Mouse (Mus musculus): ENCODE results near the gene Ror2. TPM values are rescaled to one million over a fixed set of nuclear protein-coding genes. Genes with fewer than 3 reads are reported as not detected.

Ror2 gene
- polyA plus RNA-seq, 1 experiment from 2014 or later, result 2.2 TPM

DNA sequence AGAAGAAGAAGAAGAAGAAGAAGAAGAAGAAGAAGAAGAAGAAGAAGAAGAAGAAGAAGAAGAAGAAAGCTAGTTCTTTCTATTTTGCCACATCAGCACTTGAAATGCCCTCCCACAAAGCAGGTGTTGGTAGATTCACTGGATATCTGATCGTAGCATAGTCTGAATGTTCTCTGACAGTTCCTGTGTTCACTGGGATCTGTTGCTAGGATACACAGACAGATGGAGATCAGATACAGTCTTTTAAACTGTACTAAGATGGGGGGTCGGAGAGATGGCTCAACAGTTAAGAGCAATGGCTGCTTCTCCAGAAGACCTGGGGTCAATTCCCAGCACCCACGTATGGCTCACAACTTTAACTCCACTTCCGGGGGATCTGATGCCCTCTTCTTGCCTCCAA is 85.8 kb downstream of the Ror2 start:
- H3K4me3 ChIP-seq (ENCODE audit: low read depth, low read length), result no peak overlapping the region
- no peak overlapping the region for H3K27ac ChIP-seq (ENCODE audit: low read depth, low read length)
- 75% methylated on average over 4 of the region's 4 CpGs for WGBS
- no peaks in the 10 kb centered on the region for H3K9me3 ChIP-seq (replicated peaks; ENCODE audit: control insufficient read depth, low read length)
- H3K4me2 ChIP-seq (ENCODE audit: low read length), result no peak overlapping the region
- peak; percentile 50 for DNase-seq (ENCODE audit: low spot score)
- no peaks in the 10 kb centered on the region for H3K36me3 ChIP-seq (ENCODE audit: control insufficient read depth, insufficient read depth, low read length)
- no peak for ATAC-seq
- H3K4me1 ChIP-seq (ENCODE audit: control insufficient read depth, insufficient read depth, low read length), result peaks cover 14% of the 10 kb centered on the region
- no peak overlapping the region for H3K9ac ChIP-seq (ENCODE audit: low read length)
- H3K27me3 ChIP-seq (replicated peaks; ENCODE audit: control insufficient read depth, insufficient read depth, low read length), result no peaks in the 10 kb centered on the region

GRCm38 (mm10) chr13:53199262-53199661 is 86.7 kb downstream of the Ror2 start:
- no peak for DNase-seq (ENCODE audit: low spot score)
- no peak overlapping the region for H3K4me3 ChIP-seq (ENCODE audit: low read depth, low read length)
- no peaks in the 10 kb centered on the region for H3K27me3 ChIP-seq (replicated peaks; ENCODE audit: control insufficient read depth, insufficient read depth, low read length)
- 93% methylated on average over 7 of the region's 7 CpGs for WGBS
- ATAC-seq, result no peak
- H3K36me3 ChIP-seq (ENCODE audit: control insufficient read depth, insufficient read depth, low read length), result no peaks in the 10 kb centered on the region
- H3K4me1 ChIP-seq (ENCODE audit: control insufficient read depth, insufficient read depth, low read length), result peaks cover 14% of the 10 kb centered on the region
- no peaks in the 10 kb centered on the region for H3K9me3 ChIP-seq (replicated peaks; ENCODE audit: control insufficient read depth, low read length)
- no peak overlapping the region for H3K9ac ChIP-seq (ENCODE audit: low read length)
- H3K27ac ChIP-seq (ENCODE audit: low read depth, low read length), result no peak overlapping the region
- H3K4me2 ChIP-seq (ENCODE audit: low read length), result no peak overlapping the region

- DNase-seq (ENCODE audit: low spot score) (peak; percentile 12), ATAC-seq (peak; percentile 24; the same call in 1 of the 2 replicates)
- Histone ChIP-seq H3K9ac (ENCODE audit: low read length) (no peak overlapping the region), H3K9me3 (replicated peaks; ENCODE audit: control insufficient read depth, low read length) (no peaks in the 10 kb centered on the region), H3K36me3 (ENCODE audit: control insufficient read depth, insufficient read depth, low read length) (no peaks in the 10 kb centered on the region), H3K27ac (ENCODE audit: low read depth, low read length) (peak overlapping the region; percentile 60), H3K4me2 (ENCODE audit: low read length) (no peak overlapping the region), H3K4me3 (ENCODE audit: low read depth, low read length) (no peak overlapping the region), H3K4me1 (ENCODE audit: control insufficient read depth, insufficient read depth, low read length) (peaks cover 7% of the 10 kb centered on the region), H3K27me3 (replicated peaks; ENCODE audit: control insufficient read depth, insufficient read depth, low read length) (no peaks in the 10 kb centered on the region)
- WGBS, result 61% methylated on average over 7 of the region's 7 CpGs
Observed at GRCm38 (mm10) chr13:53196690-53197089, 89.2 kb downstream of the Ror2 start.

GRCm38 (mm10) chr13:53195951-53196677 is 89.8 kb downstream of the Ror2 start:
- Histone ChIP-seq H3K9me3 (replicated peaks; ENCODE audit: control insufficient read depth, low read length) (no peaks in the 10 kb centered on the region), H3K27ac (ENCODE audit: low read depth, low read length) (peak overlapping the region; percentile 70; the same call in 1 of the 2 replicates), H3K4me3 (ENCODE audit: low read depth, low read length) (no peak overlapping the region), H3K9ac (ENCODE audit: low read length) (no peak overlapping the region), H3K4me2 (ENCODE audit: low read length) (no peak overlapping the region), H3K36me3 (ENCODE audit: control insufficient read depth, insufficient read depth, low read length) (no peaks in the 10 kb centered on the region), H3K27me3 (replicated peaks; ENCODE audit: control insufficient read depth, insufficient read depth, low read length) (no peaks in the 10 kb centered on the region), H3K4me1 (ENCODE audit: control insufficient read depth, insufficient read depth, low read length) (peaks cover under 1% of the 10 kb centered on the region)
- DNase-seq (ENCODE audit: low spot score) (peak; percentile 75), ATAC-seq (peak; percentile 69)
- 70% methylated on average over 6 of the region's 6 CpGs for WGBS

DNA sequence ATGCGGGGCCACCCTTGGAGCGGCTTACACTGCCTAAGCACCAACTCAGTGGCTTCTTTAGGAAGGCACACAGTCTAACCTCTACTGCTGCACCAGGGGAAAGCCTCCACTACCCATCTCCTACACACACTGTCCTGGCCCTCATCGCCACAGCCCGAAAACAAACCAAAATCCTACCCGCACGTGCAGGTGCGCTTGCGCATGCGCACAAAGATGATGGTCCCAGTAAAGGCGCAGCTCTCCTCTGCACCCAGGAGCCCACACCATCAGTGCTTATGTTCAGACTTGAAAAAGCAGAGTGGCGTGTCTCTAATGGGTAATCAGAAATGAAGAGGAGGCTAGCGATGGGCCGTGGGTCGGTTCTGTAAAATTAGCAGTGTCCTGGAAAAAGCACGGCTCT is 91.6 kb downstream of the Ror2 start:
- no peaks in the 10 kb centered on the region for H3K36me3 ChIP-seq (ENCODE audit: control insufficient read depth, insufficient read depth, low read length)
- H3K27ac ChIP-seq (ENCODE audit: low read depth, low read length), result no peak overlapping the region
- no peaks in the 10 kb centered on the region; the same call in 1 of the 2 replicates for H3K4me1 ChIP-seq (ENCODE audit: control insufficient read depth, insufficient read depth, low read length)
- no peak overlapping the region for H3K9ac ChIP-seq (ENCODE audit: low read length)
- H3K27me3 ChIP-seq (replicated peaks; ENCODE audit: control insufficient read depth, insufficient read depth, low read length), result no peaks in the 10 kb centered on the region
- ATAC-seq (no peak), DNase-seq (ENCODE audit: low spot score) (no peak)
- 90% methylated on average over 15 of the region's 15 CpGs for WGBS
- no peak overlapping the region for H3K4me2 ChIP-seq (ENCODE audit: low read length)
- H3K9me3 ChIP-seq (replicated peaks; ENCODE audit: control insufficient read depth, low read length), result no peaks in the 10 kb centered on the region
- no peak overlapping the region for H3K4me3 ChIP-seq (ENCODE audit: low read depth, low read length)

- no peak overlapping the region for H3K4me2 ChIP-seq (ENCODE audit: low read length)
- H3K27ac ChIP-seq (ENCODE audit: low read depth, low read length), result no peak overlapping the region
- no peak overlapping the region for H3K9ac ChIP-seq (ENCODE audit: low read length)
- no peaks in the 10 kb centered on the region for H3K36me3 ChIP-seq (ENCODE audit: control insufficient read depth, insufficient read depth, low read length)
- 84% methylated on average over 6 of the region's 6 CpGs for WGBS
- no peaks in the 10 kb centered on the region for H3K9me3 ChIP-seq (replicated peaks; ENCODE audit: control insufficient read depth, low read length)
- no peaks in the 10 kb centered on the region; the same call in 1 of the 2 replicates for H3K4me1 ChIP-seq (ENCODE audit: control insufficient read depth, insufficient read depth, low read length)
- DNase-seq (ENCODE audit: low spot score) (no peak), ATAC-seq (no peak)
- H3K27me3 ChIP-seq (replicated peaks; ENCODE audit: control insufficient read depth, insufficient read depth, low read length), result no peaks in the 10 kb centered on the region
- H3K4me3 ChIP-seq (ENCODE audit: low read depth, low read length), result no peak overlapping the region
Observed at GRCm38 (mm10) chr13:53193713-53194112, 92.2 kb downstream of the Ror2 start.

DNA sequence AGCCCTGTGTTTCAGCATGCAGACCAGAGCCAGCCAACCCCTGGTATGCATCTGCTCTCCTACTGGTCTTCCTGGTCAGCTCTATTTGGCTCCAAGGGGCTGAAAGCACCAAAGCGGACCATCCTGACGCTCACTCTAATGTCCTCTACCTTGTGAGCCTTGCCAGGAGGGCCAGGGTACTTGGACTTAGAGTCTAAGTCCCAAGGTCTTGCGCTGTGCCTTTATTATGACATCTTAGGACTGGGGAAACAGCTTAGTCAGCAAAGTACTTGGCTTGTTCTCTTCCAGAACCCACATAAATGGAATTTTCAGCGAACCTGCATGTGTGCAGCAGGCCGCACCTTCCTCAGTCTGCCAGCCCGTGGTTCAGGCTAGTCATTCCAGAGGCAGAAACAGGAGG is 93.6 kb downstream of the Ror2 start:
- no peak for DNase-seq (ENCODE audit: low spot score)
- Histone ChIP-seq H3K27ac (ENCODE audit: low read depth, low read length) (no peak overlapping the region), H3K4me3 (ENCODE audit: low read depth, low read length) (no peak overlapping the region), H3K4me2 (ENCODE audit: low read length) (no peak overlapping the region), H3K9me3 (replicated peaks; ENCODE audit: control insufficient read depth, low read length) (no peaks in the 10 kb centered on the region), H3K4me1 (ENCODE audit: control insufficient read depth, insufficient read depth, low read length) (no peaks in the 10 kb centered on the region; the same call in 1 of the 2 replicates), H3K27me3 (replicated peaks; ENCODE audit: control insufficient read depth, insufficient read depth, low read length) (no peaks in the 10 kb centered on the region), H3K36me3 (ENCODE audit: control insufficient read depth, insufficient read depth, low read length) (no peaks in the 10 kb centered on the region), H3K9ac (ENCODE audit: low read length) (no peak overlapping the region)
- ATAC-seq, result no peak
- 91% methylated on average over 6 of the region's 6 CpGs for WGBS

- Histone ChIP-seq H3K4me1 (ENCODE audit: control insufficient read depth, insufficient read depth, low read length) (no peaks in the 10 kb centered on the region; the same call in 1 of the 2 replicates), H3K9me3 (replicated peaks; ENCODE audit: control insufficient read depth, low read length) (no peaks in the 10 kb centered on the region), H3K27ac (ENCODE audit: low read depth, low read length) (no peak overlapping the region), H3K27me3 (replicated peaks; ENCODE audit: control insufficient read depth, insufficient read depth, low read length) (no peaks in the 10 kb centered on the region), H3K4me3 (ENCODE audit: low read depth, low read length) (no peak overlapping the region), H3K4me2 (ENCODE audit: low read length) (no peak overlapping the region), H3K9ac (ENCODE audit: low read length) (no peak overlapping the region), H3K36me3 (ENCODE audit: control insufficient read depth, insufficient read depth, low read length) (no peaks in the 10 kb centered on the region)
- DNase-seq (ENCODE audit: low spot score) (no peak), ATAC-seq (no peak)
- WGBS, result 70% methylated on average over 7 of the region's 7 CpGs
Observed at GRCm38 (mm10) chr13:53191657-53192056, 94.3 kb downstream of the Ror2 start.

- no peak for DNase-seq (ENCODE audit: low spot score)
- H3K4me2 ChIP-seq (ENCODE audit: low read length), result no peak overlapping the region
- no peak overlapping the region for H3K4me3 ChIP-seq (ENCODE audit: low read depth, low read length)
- WGBS, result 83% methylated on average over 10 of the region's 10 CpGs
- H3K36me3 ChIP-seq (ENCODE audit: control insufficient read depth, insufficient read depth, low read length), result no peaks in the 10 kb centered on the region
- no peak overlapping the region for H3K27ac ChIP-seq (ENCODE audit: low read depth, low read length)
- H3K27me3 ChIP-seq (replicated peaks; ENCODE audit: control insufficient read depth, insufficient read depth, low read length), result no peaks in the 10 kb centered on the region
- H3K9ac ChIP-seq (ENCODE audit: low read length), result no peak overlapping the region
- no peak for ATAC-seq
- H3K4me1 ChIP-seq (ENCODE audit: control insufficient read depth, insufficient read depth, low read length), result no peaks in the 10 kb centered on the region
- no peaks in the 10 kb centered on the region for H3K9me3 ChIP-seq (replicated peaks; ENCODE audit: control insufficient read depth, low read length)
Observed at GRCm38 (mm10) chr13:53188935-53189334, 97.0 kb downstream of the Ror2 start.

Data from forebrain, embryonic 14.5 days (tissue).